Mouse (Mus musculus) regulatory T cell (primary cell): ENCODE data around the gene Dnajc30.
"Not testable (repeated sequence)": the region's sequence is repeated elsewhere in the genome, so short reads cannot be mapped to it uniquely, and the experiment has no call there.

Experiments
- in situ Hi-C: fragments of 300-600 bp; cut with MboI, MseI; formaldehyde crosslinking; loops from one replicate; pipeline ENCODE4 v1.15.1; 2025; ENCODE audit warnings: high pct_unique_total_duplicates

The Dnajc30 gene

GRCm38 (mm10) chr5:135053356-135053755 is 10.6 kb upstream of the Dnajc30 start:
- in situ Hi-C loops, result no loop called here

DNA sequence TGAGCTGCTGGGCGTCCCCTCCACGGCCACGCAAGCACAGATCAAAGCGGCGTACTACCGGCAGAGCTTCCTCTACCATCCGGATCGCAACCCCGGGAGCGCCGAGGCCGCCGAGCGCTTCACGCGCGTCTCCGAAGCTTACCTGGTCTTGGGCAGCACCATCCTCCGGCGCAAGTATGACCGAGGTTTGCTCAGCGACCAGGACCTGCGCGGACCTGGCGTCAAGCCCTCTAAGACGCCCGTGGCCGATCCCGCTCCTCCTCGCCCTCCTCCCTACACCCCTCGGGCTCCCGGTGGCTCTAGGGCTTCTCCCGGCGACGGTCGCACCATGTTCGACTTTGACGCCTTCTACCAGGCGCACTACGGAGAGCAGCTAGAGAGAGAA is 372 bp downstream of the Dnajc30 start:
- in situ Hi-C loops, result no loop called here

GRCm38 (mm10) chr5:135064909-135065446 is 976 bp downstream of the Dnajc30 start, which contains the start of gene Bud23:
Bud23 (minus strand) TSS chr5:135064959.
- in situ Hi-C loops, result not testable (repeated sequence)

- in situ Hi-C loops, result no loop called here
Measured at GRCm38 (mm10) chr5:135066008-135066407, 2.0 kb downstream of the Dnajc30 start.

DNA sequence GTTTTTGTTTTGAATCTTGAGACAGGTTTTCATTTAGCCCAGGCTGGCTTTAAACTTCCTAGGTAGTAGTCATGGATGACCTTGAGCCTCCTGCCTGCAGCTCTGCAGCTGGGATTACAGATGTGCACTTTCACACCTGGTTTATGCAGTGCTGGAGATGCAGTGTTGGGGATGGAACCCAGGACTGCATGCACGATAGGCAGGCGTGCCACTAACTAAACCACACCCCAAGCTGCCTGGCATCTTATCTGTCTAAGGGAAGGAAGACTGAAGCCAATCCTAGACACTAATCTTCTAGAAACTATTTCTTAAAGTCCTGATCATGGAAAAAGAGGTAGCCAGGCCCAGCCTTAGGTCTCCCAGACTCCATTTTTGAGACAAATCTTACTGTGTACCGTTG is 6.4 kb downstream of the Dnajc30 start:
- in situ Hi-C loops, result no loop called here

DNA sequence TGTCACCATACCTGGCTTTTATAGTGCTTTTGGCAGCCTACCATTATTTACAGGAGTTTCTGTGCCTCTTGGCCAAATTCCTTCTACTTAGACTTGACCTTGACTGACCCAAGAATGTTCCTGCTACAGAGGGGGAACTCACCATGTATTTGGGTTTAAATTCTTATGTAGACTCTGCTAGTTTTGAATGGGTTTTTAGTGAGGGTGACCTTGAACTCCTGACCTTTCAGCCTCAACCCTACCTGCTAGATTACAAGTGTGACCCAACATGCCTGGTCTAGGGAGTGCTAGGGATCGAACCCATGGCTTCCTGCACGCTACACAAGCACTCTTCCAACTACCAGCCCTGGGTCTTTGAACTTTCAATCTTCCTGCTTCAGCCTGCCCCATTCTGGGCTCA is 8.1 kb downstream of the Dnajc30 start:
- in situ Hi-C loops, result no loop called here

DNA sequence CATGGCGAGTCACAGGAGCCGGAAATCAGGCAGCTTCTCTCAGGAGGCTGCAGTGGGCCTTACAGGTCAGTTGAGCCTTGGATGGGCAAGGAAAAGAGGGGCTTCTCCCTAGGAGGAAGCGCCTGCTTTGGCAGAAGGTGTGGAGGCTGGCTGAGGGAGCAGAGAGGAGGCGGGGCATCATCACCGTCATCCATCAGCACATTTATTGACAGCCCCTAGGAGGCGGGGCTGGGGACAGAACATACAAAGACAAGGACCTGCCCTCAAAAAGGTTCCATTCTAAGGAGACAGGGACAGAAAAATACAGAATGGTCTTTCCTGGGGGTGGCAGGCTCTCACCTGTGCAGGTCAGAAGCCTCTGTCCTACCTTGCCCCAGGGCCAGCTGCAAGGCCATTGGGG is 8.7 kb downstream of the Dnajc30 start:
- in situ Hi-C loops, result no loop called here

GRCm38 (mm10) chr5:135073349-135074150 is 9.5 kb downstream of the Dnajc30 start:
- in situ Hi-C loops, result no loop called here

DNA sequence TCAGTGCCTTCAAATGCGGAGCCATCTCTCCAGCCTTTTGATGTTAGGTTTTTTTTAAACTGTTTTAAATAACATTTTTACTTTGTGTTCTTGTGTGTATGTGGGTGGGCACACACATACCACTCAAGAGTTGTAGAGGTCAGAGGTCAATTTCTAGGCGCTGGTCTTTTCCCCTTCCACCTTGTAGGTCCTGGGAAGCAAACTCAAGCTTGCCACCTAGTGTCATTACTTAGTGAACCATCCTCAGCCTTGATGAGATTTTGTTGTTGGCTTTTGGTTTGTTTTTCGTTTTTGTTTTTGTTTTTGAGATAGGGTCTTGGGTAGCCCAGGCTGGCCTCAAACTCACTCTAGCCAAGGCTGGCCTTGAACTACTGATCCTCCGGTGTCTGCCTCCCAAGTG is 11.7 kb downstream of the Dnajc30 start:
- in situ Hi-C loops, result loop anchor here (25.0 kb wide), 1 partner anchor 1737 kb away; no protein-coding TSS in a partner anchor

- in situ Hi-C loops, result loop anchor here (25.0 kb wide), 1 partner anchor 1736 kb away; no protein-coding TSS in a partner anchor
Measured at GRCm38 (mm10) chr5:135076368-135076767, 12.4 kb downstream of the Dnajc30 start.

- in situ Hi-C loops, result loop anchor here (25.0 kb wide), 1 partner anchor 1735 kb away; no protein-coding TSS in a partner anchor
Measured at GRCm38 (mm10) chr5:135076931-135077505, 13.0 kb downstream of the Dnajc30 start.

DNA sequence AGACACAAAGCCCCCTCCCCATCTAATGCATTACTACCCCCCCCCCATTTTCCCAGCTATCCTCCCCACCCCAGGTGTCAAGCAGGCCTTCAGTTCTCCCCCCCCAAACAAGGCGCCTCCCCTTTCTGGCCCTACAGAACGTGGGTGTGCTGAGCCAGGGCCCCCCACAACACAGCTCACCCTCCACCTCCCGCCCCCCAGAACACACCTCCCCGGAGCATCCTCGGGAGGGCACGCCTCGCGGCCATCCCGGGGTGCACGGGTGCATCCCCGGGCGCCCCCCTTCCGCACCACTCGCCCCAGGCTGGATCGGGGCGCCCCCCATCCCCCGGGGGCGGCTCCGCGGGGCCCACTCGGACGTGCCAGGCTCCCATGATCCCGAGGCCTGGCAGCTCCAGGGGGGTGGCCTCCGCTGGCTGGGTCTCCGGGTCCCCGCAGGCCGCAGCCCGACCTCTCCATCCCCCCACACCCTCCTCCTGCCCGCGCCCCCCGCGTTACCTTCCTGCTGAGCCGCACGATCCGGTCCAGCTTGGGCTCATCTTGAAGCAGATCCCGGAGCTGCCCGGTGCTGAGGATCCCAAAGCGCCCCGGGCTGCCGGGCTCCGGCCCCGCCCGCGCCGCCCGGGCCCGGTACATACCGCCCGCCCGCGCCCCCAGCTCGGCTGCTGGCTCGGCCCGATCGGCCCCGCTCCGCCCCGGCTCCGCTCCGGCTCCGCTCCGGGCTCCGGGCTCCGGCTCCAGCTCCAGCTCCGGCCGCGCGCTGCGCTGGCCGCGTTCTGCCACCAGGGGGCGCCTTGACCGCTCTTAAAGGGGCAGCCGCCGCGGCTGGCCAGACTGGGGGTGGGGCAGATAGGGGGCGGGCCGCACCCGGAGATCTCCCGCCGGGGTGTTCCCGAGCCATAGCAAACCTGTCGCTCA is 13.8 kb downstream of the Dnajc30 start, which contains the start of gene Vps37d:
Gene Vps37d, minus strand, starts transcription at position 703 of the 918 bp plus-strand sequence.
- in situ Hi-C loops, result loop anchor here (25.0 kb wide), 1 partner anchor 1734 kb away; no protein-coding TSS in a partner anchor

- in situ Hi-C loops, result loop anchor here (25.0 kb wide), 1 partner anchor 1734 kb away; no protein-coding TSS in a partner anchor
Measured at GRCm38 (mm10) chr5:135078482-135078810, 14.4 kb downstream of the Dnajc30 start.

DNA sequence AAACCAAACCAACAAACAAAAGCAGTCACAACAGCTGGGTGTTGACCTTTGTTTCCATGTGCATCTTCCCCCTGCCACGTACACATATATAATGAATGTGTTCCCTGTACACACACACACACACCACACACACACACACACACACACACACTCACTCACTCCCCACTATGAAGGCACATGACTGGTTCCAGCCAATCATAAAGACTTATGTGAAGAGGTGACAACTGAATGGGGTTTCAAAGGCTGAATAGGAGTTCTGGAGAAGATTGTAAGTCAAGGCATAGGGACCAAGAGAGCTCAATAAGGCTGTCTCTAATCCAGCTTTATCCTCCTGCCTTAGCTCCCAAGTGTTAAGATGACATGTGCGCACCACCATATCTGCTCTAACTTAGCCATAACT is 15.6 kb downstream of the Dnajc30 start:
- in situ Hi-C loops, result loop anchor here (25.0 kb wide), 1 partner anchor 1733 kb away; no protein-coding TSS in a partner anchor

DNA sequence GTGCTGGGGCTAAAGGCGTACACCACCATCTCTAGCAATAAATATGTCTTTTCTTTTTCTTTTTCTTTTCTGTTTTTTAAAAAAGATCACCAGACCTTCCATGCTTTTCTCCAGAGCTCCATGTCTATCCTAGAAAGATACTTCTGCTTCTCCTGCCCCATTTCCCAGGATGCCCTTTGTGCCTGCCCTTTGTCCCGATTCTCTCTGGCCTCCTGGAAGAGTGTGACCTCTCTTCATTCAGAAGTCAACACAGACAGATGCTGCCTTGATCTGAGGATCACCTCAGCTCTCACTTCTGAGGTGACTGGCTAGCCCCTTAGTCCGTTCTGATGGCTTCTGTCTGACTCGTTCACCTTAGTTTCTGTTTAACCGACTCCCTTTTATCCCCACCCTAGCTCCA is 16.5 kb downstream of the Dnajc30 start:
- in situ Hi-C loops, result loop anchor here (25.0 kb wide), 1 partner anchor 1732 kb away; no protein-coding TSS in a partner anchor

GRCm38 (mm10) chr5:135086871-135087270 is 22.9 kb downstream of the Dnajc30 start:
- in situ Hi-C loops, result loop anchor here (25.0 kb wide), 1 partner anchor 1725 kb away; no protein-coding TSS in a partner anchor

DNA sequence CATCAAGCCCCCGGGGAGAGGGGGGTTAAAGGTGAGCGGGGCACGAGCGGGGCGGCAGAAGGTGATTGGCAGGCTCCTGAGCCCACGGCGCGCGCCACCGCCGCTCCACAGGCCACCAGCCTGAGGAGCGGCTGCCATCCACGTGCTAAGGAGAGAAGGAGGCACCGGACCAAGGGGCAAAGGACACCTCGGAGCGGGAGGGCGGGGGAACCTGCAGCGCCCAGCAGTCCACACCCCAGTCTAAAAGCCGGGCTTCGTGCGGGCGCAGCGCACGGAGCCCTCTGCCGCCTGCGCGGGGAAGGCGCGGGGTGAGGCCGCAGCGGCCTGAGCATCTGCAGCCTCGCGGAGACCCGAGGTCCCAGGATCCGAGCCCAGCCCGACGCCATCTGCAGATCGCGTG is 25.7 kb downstream of the Dnajc30 start, which contains the start of gene Mlxipl:
Gene Mlxipl, plus strand, starts transcription at position 238 of the 400 bp plus-strand sequence.
- in situ Hi-C loops, result loop anchor here (25.0 kb wide), 1 partner anchor 1723 kb away; no protein-coding TSS in a partner anchor

- in situ Hi-C loops, result no loop called here
Measured at GRCm38 (mm10) chr5:135100981-135101380, 37.0 kb downstream of the Dnajc30 start.

DNA sequence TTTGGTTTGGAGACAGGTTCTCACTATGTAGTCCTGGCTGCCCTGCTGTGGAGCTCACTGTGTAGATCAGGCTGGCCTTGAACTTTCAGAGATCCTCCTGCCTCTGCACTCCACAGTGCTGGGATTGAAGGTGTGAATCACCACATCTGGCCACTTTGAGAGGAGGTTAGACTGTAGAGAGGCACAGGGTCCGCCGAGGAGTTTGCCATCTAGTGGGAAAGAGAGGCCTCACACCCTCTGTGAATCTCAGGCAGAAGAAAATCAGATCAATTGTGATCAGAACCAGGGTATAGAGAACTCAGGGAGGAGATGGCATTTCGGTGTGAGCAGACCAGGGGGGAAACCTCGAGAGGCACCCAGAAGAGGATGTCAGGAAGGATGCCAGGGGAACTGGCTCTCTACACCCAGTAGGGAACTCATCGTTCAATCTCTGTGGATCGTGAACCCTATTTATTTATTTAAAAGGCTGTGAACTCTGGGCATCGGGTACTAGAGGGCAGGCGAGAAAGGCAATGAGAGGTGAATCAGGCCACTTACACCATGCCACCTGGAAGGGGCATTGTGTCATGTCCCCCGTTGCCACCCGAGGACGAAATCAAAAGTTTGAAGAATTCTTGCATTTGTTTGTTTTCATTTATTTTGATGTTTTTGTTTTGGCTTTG is 40.1 kb downstream of the Dnajc30 start:
- in situ Hi-C loops, result no loop called here

DNA sequence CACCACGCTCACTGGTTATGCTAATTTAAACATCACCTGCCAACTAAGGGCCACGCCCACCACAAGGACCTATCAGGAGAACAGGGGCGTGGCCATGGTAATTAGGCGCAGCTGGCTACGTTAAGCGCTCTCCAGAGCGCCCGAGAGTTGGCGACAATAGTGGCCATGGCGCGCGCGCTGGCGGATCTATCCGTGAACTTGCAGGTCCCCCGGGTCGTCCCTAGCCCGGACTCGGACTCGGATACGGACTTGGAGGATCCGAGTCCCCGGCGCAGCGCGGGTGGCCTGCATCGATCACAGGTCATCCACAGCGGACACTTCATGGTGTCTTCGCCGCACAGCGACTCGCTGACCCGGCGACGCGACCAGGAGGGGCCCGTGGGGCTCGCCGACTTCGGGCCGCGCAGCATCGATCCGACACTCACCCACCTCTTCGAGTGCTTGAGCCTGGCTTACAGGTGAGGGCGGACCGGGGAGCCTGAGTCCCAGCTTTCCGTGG is 42.8 kb downstream of the Dnajc30 start:
- in situ Hi-C loops, result loop anchor here (5.0 kb wide), 1 partner anchor 90 kb away; no protein-coding TSS in a partner anchor
